Mouse (Mus musculus): Measurements from ENCODE around the gene Zyx.

Zyx gene

DNA sequence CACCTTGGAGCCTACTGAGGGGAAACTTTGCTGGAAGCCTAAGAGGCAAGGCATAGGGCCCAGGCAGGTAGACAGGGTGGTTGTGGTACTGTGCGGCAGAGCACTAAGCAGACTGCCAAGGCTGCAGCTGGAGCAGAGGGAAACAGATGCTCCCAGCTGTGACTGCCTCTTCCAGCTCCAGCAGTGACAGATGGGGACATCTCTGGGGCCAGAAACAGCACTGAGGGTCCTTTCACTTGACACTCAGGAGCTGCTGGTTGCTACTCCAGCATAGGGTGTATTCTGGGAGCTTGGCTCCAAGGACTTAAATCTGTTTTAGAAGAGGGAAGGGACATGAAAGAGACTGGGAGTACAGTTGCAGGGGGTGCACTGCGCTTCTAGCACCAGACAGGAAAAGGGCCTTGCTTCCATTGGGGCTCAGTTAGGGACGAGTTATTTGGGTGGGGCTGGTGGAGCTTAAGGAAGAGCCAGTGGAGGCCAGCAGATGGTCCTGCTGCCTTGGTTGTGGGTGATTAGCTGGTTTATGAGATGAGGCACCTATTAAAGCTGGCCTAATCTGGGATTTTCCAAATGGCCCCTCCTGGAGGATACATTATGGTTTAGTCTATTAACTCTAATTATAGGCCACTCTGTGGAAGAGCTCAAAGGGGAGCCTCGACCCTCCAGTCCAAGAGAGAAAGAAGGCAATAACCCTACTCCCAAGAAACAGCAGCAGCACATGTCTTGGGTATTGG is 21.4 kb downstream of the Zyx start:
- peak; percentile 68 for DNase-seq

DNA sequence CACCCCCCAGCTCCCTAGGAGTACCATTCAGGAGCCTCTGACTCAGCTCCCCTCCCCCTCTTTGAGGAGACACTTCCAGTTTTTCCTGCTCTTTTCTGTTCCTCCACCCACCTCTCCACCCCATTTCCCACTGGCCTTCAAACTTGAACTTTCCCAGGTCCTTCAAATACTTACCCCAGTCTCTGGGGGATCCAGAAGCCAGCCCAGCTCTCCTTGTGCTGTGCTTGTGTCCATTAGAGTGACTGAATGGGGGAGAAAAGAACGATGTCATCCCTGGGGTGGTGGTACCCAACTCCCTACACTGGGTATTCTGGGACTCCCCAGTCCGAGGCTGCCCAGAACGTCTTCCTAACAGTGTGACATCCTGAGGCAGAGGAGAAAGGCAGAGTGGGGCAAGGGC is 22.6 kb downstream of the Zyx start:
- no peak for DNase-seq

DNA sequence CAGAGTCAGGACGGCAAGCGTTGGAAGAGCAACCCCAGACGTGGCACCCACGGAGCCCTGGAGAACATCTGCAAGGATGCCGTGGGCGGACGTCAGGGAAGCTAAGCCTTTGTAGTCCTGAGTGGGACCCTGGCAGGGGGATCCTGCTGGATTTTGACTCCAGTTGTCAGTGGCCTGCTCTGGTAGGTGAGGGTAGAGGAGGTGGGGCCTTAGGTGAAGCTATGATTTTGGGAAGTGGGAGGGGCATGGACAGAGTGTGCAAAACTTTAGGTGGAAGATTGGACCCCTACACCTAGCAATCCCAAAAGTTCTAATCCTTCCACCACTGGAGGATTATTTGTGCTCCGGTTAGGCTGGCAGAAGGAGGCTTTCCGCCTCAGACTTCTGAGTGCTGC is 23.0 kb downstream of the Zyx start:
- no peak for DNase-seq

DNA sequence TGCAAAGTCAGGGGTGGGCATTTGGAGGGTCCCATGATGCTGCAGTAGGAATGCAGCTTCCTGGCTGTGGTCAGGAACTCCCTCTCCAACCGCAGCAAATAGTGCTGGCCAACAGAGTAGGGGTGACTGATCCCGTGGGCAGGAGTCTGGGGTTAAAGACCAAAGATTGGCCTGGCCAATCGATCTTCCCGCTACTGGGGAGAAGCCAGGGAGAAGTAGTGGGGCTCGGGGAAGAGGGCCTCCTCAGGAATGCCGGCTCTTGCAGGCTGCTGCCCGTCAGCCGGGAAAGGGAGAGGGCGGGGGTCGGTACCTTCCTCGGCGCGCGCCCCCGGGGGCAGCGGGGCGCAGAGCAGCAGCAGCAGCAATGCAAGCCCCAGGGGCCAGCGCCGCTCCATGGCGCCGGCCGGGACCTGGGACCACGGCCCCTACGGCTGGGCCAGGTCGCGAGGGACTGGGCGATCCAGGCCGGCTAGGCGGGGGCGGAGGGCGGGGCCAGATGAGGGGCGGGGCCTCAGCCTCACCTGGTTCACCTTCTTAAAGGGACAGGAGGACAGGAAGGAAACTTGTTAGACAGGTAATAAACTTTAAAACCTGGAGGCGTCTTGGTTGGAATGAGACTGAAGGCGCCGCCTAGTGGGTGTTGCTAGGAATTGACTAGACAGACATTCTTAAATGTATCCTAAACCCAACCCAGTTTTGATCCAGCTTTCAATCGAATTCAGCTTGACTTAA is 23.6 kb downstream of the Zyx start, which contains the start of gene Epha1:
Epha1 (minus strand) TSS at position 453 of the 732 bp plus-strand sequence.
- peak; percentile 82 for DNase-seq

DNA sequence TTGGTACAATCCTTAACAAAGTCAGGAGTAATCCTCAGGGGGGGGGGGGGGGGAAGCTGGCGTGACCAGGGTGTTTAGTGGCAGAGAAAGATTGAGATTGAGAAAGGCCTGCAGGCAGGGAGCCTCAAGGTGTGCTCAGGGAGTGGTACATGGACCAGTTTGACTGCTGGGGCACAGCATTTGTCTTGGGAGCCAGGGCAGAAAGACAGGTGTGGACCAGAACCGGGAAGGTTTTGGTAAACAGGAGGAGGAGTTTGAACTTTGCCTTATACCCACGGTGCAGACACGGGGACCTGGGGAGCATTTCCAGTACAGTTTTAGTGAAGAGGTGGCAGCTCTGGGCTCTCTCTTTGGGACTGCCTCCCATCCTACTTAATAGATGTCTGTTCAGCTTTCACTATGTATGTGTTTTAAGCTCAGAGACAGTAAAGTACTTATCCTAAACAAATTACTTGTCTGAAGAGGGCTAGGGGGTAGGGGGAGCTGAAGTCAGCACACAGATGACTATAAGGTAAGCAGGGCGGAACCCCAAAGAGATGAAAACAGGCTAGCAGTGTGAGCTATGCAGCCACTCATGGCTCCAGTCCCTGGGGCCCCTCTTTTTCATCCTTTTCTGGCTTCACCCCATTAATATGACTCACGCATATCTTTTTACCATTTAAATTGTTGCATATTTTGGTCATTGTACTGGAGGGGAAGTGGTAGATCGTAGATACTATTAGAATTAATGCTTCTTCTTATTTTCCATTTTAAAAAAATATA is 24.4 kb downstream of the Zyx start:
- DNase-seq = no peak

- DNase-seq = no peak
Observed at GRCm38 (mm10) chr6:42374701-42375100, 25.3 kb downstream of the Zyx start.

DNA sequence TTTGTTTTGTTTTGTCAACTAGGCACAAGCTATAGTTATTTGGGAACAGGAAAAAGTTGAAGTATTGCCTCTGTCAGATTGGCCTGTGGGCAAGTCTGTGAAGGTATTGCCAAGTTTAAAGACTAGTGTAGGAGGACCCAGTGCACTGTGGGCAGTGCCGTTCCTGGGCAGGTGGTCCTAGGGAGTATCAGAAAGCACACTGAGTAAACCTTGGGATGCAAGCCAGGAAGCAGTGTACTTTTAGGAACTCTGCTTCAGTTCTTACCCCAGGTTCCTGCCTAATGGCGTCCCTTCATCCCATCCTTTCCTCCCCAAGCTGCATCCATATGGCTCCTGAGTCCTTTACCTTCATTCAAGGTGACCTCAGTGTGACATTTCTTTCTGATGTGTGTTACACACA is 25.7 kb downstream of the Zyx start:
- no peak for DNase-seq

DNA sequence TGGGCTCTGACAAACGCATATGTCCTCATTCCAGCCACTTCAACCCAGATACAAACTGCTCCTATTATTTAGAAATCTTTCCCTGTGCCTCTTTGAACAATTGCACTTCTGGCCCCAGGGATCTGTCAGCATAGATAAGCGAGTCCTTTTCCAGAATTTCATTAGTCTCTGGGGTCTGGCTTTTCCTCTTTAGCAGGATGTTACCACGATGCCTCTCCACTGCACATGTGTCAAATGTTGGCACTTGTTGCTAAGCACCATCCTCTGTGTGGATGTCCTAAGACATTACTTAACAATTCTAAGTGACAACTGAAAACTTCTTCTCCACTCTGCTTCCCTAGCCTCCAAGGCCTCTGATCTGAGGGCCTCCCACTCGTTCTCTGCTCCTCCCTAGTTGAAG is 26.6 kb downstream of the Zyx start:
- no peak for DNase-seq

DNA sequence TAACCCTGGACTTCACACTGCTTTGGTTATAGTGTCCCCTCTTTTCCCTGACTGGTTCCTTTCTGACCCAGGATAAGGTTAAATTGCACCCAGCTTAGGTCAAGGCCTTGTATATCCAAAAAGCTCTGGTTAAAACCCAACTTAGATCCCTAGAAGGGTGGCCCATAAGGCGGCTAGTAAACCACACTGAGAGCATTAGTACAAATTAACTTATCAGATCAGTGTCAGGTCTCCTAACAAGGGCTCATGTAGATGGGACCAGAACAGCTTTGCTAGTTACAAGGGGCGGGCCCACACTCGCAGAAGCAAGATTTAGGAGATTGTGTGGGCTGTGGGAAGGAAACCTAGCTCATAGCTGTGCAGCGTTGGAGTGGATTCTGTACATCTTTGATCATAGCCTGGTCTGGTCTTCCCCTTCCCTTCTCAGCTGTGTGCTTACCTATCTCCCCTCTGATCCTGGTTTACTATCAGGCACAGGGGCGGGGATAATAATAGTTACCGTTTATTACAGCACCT is 27.1 kb downstream of the Zyx start:
- no peak for DNase-seq

DNA sequence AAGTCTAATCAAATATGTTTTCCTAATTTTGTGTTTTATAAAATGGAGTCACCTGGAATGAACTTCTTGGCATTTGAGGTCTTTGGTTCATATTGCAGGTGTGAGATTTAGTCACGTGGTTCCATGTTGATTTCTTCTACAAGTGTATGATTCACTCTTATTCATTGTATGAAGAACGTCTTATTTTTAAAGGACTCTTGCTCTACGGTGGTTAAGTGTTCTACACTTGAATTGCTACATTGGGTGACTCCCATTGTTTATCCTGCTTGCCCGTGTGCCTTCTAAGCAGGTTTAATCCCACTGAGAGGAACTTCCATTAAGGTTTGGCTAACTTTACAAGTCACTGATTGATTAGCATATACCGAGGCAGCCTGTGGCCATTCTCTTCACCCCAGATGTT is 27.9 kb downstream of the Zyx start:
- no peak for DNase-seq

GRCm38 (mm10) chr6:42379551-42379950 is 30.1 kb downstream of the Zyx start:
- DNase-seq = no peak

DNA sequence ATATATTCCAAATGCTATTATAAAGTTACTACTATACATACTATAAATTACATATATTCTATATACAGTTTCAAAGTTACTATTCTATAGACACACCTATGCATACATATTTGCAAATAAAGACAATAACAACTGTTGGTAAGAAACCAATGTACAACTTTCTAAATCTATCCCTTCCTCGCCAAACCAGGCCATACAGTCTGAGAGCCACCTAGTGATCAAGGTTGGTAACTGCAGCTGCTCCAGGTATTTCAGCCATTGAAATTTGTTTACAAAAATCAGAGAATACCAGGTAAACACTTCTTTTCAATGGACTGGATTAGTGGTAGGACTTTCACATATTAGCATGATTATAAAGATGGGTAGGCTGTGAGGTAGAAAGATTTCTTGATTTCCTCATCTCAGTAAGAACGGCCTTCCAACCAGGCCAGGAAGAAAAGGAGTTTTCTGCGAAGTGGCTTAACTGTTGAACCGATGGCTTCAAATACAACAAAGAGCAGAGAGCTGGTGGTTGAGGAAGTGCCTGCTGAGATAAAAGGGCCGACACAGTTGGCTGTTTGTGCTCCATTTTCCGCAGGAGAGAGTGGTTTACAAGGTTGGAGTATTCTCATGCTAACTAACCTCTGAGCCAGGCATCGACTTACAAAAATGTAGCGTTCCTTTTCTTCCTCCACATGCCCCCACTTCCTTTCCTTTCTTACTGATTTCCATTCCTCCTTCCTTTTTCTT is 31.1 kb downstream of the Zyx start:
- DNase-seq = peak; percentile 70

DNA sequence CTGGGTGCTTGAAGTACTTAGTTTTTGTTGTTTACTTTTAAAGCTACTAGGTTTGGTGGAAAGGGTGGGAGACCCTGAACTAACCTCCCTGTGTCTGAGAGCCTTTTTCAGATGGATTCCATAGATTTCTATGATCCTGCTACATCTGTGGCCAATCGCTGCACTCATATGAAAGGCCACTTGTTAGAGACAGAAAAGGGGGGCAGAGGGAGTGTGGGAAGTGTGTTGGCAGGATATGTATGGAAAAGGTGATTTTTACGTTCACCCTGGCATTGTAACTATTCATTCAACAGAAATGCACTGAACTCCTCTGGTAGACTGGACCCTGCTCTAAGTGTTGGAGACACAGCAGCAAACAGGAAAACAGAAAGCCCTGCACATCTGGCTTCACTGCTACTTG is 31.8 kb downstream of the Zyx start:
- DNase-seq = no peak

DNA sequence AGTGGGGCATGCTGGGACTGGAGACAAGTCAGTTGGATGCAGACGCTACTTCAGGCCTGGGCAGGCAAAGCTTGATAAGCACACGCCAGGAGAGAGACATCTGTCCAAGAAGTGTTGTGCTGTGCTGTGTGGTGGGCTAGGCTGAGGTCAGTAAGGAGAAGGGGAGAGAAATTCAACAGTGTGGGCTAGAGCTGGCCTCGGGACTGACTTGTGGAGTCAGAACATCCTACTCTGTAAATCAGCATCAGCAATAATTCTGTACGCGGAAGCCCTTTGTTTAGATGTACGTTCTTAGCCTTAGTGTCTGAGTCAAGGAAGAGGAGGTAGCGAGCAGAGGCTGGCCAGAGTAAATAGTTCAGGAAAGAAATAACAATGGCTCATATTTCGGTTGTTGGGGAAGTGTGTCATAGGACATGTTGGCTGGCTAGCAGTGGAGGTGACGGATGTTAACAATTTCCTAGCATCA is 32.5 kb downstream of the Zyx start:
- DNase-seq = no peak

DNA sequence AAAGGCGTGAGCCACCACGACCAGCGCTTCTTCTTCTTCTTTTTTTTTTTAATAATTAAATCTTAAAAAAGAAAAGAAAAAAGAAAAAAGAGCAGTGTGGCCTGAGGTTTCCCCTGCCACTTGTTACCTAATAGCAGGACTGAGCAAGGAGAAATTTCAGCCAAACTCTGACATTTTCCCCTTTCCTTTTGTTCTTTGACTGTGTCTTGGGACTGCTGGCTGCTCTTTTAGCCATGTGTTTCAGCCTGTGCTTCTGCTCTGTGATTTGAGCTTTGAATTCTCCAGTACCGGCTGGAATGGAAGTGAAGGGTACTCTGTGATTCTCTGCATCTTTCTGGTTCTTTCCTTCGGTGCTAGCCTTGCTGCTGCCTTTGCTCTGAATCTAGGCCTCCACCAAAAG is 33.9 kb downstream of the Zyx start:
- DNase-seq = no peak

- no peak for DNase-seq
Observed at GRCm38 (mm10) chr6:42385635-42386034, 36.2 kb downstream of the Zyx start.

DNA sequence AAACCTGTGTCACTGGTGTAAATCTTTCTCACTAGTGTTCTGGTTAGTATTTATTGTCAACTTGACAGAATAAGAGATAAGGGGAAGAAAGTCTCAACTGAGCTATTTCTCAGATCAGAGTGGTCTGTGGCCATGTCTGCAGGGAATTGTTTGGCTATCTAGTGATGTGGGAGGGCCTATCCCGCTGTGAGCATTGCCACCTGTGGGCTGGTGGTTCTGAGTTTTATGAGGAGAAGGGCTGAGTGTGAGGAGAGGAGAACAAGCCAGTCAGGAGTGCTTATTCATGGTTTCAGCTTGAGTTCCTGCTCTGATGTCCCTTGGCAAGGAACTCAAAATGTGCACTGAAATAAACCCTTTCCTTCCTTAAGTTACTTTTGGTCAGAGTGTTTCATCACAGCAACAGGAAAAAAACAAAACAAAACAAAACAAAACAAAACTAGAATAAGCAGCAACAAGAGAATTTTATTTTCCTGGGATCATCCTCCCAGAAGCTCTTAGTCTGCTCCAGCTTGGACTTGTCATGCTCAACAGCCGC is 42.4 kb downstream of the Zyx start:
- DNase-seq = peak; percentile 40

GRCm38 (mm10) chr6:42395960-42396809 is 46.8 kb downstream of the Zyx start:
- DNase-seq = peak; percentile 89

GRCm38 (mm10) chr6:42397041-42397657 is 47.7 kb downstream of the Zyx start:
- no peak for DNase-seq

- DNase-seq = no peak
Observed at GRCm38 (mm10) chr6:42398285-42398684, 48.9 kb downstream of the Zyx start.

- DNase-seq = no peak
Observed at GRCm38 (mm10) chr6:42398998-42399397, 49.6 kb downstream of the Zyx start.
